Mouse (Mus musculus) ES-E14 (cell line): ENCODE measurements at regions not wholly inside any gene's neighbourhood (a gene's known extent, or its start where the extent isn't known, plus 50 kb on each side); places are given as distances from the start of the nearest gene placed in this dataset.

ENCODE experiments used
- CHD2 ChIP-seq: IDR thresholded peaks from 2 replicates; pipeline ENCODE4 v1.6.1; 2014; ENCODE audit warnings: mild to moderate bottlenecking, low read depth, low read length, inconsistent platforms
- HCFC1 ChIP-seq: IDR thresholded peaks from 2 replicates; pipeline ENCODE4 v1.6.1; 2012; ENCODE audit warnings: low read length, inconsistent platforms, borderline replicate concordance; ENCODE audit not compliant: insufficient read depth
- ZC3H11A ChIP-seq: IDR thresholded peaks from 2 replicates; pipeline ENCODE4 v1.6.1; 2012; ENCODE audit warnings: low read depth, mild to moderate bottlenecking, inconsistent platforms, low read length, borderline replicate concordance
- ZNF384 ChIP-seq: IDR thresholded peaks from 2 replicates; pipeline ENCODE4 v1.6.1; 2012; ENCODE audit warnings: low read depth, low read length, inconsistent platforms

DNA sequence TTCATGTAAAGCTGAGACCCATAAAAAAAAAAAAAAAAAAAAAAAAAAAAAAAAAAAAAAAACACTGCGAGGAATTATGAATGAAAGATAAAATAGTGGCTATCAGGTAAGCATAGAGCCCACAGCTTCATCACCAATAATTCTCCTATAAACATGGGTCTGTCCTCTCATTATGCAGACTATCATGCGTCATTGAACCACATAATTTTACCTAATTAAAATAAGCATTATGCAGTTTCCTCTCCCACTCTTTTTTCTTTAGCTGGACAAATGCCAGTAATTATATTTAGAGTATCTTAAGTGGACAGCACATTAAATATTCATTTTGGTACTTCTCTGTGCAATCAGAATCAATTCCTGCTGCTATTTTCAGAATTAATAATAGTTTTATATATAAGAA is 1539.2 kb upstream of the Slc10a2 start:
- TF ChIP-seq ZNF384 (no peak), ZC3H11A (no peak), HCFC1 (no peak), CHD2 (no peak)
